Mouse (Mus musculus): ENCODE measurements at regions not wholly inside any gene's neighbourhood (a gene's known extent, or its start where the extent isn't known, plus 50 kb on each side); places are given as distances from the start of the nearest gene placed in this dataset.

GRCm38 (mm10) chr17:14510486-14510885 lies 183.5 kb downstream of the Thbs2 start:
- DNase-seq (ENCODE audit: low spot score) (peak; percentile 16), ATAC-seq (replicated peaks; ENCODE audit: low FRiP score, low read depth) (0 out of 2 replicates have a peak, but pooled peaks have one; percentile 50)
- Histone ChIP-seq H3K4me3 (replicated peaks; ENCODE audit: low read depth, low read length) (no peak overlapping the region), H3K36me3 (ENCODE audit: insufficient read depth, low read length) (no peaks in the 10 kb centered on the region), H3K27ac (no peak overlapping the region), H3K4me2 (ENCODE audit: low read length) (no peak overlapping the region), H3K9me3 (replicated peaks; ENCODE audit: low read length) (no peaks in the 10 kb centered on the region), H3K27me3 (ENCODE audit: insufficient read depth, low read length) (no peaks in the 10 kb centered on the region; the same call in 1 of the 2 replicates), H3K4me1 (replicated peaks; ENCODE audit: insufficient read depth, low read length) (no peaks in the 10 kb centered on the region), H3K9ac (ENCODE audit: low read depth, low read length) (no peak overlapping the region)
- no peak for TF ChIP-seq CTCF (IDR thresholded peaks at IDR 0.05; ENCODE audit: low read depth)
- whole genome bisulfite sequencing = 25% methylated on average over 6 of the region's 6 CpGs

GRCm38 (mm10) chr17:14507111-14507510 lies 186.9 kb downstream of the Thbs2 start:
- no peak for DNase-seq (ENCODE audit: low spot score)
- Histone ChIP-seq H3K27me3 (ENCODE audit: insufficient read depth, low read length) (no peaks in the 10 kb centered on the region; the same call in 1 of the 2 replicates), H3K9ac (ENCODE audit: low read depth, low read length) (no peak overlapping the region), H3K4me2 (ENCODE audit: low read length) (no peak overlapping the region), H3K9me3 (replicated peaks; ENCODE audit: low read length) (no peaks in the 10 kb centered on the region), H3K36me3 (ENCODE audit: insufficient read depth, low read length) (no peaks in the 10 kb centered on the region), H3K27ac (no peak overlapping the region), H3K4me3 (replicated peaks; ENCODE audit: low read depth, low read length) (no peak overlapping the region), H3K4me1 (replicated peaks; ENCODE audit: insufficient read depth, low read length) (no peaks in the 10 kb centered on the region)
- ATAC-seq (replicated peaks; ENCODE audit: low FRiP score, low read depth) = no peak
- no peak for TF ChIP-seq CTCF (IDR thresholded peaks at IDR 0.05; ENCODE audit: low read depth)
- 66% methylated on average over 3 of the region's 3 CpGs for WGBS

DNA sequence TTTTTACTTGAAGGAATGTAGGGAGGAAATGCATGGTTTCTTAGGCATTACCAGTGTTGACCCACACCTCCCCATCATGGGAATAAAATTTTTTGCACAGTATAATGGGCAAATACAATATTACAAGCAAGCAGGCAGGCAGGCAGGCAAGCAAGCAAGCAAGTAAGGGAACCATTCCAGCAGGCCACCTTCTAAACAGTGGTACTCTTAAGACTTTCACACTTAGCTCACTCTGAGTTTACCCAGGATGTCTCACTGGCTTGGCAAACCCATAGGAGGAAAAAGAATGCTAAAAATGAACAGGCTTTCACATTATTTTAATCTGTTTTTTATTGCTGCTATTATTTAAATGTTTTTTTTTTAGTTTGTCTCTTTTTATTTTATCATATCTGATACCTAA lies 187.9 kb downstream of the Thbs2 start:
- no peak for DNase-seq (ENCODE audit: low spot score)
- H3K4me1 ChIP-seq (replicated peaks; ENCODE audit: insufficient read depth, low read length) = no peaks in the 10 kb centered on the region
- no peak overlapping the region for H3K4me3 ChIP-seq (replicated peaks; ENCODE audit: low read depth, low read length)
- TF ChIP-seq CTCF (IDR thresholded peaks at IDR 0.05; ENCODE audit: low read depth) = no peak
- no peaks in the 10 kb centered on the region; the same call in 1 of the 2 replicates for H3K27me3 ChIP-seq (ENCODE audit: insufficient read depth, low read length)
- H3K27ac ChIP-seq = no peak overlapping the region
- H3K9ac ChIP-seq (ENCODE audit: low read depth, low read length) = no peak overlapping the region
- H3K4me2 ChIP-seq (ENCODE audit: low read length) = no peak overlapping the region
- ATAC-seq (replicated peaks; ENCODE audit: low FRiP score, low read depth) = no peak
- H3K9me3 ChIP-seq (replicated peaks; ENCODE audit: low read length) = no peaks in the 10 kb centered on the region
- H3K36me3 ChIP-seq (ENCODE audit: insufficient read depth, low read length) = no peaks in the 10 kb centered on the region

DNA sequence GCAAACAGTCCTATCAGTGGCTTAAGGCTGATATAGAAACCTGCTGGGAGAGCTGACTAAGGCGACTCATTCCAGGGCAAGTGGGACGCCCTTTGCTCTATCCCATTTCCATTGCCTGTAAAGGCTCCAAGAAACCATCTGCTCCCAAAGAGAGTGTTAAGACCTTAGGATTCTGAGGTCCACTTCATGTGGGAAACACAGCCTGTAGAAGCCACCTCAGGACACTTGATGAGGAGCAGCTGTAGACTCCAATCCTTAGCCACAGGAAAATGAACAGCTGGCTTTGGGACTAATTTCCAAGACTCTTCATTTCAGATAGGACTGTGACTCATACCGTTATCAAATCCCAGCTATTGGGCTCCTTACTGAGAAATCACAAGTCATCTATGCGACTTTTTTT lies 188.6 kb downstream of the Thbs2 start:
- no peak for TF ChIP-seq CTCF (IDR thresholded peaks at IDR 0.05; ENCODE audit: low read depth)
- Histone ChIP-seq H3K4me3 (replicated peaks; ENCODE audit: low read depth, low read length) (no peak overlapping the region), H3K4me1 (replicated peaks; ENCODE audit: insufficient read depth, low read length) (no peaks in the 10 kb centered on the region), H3K36me3 (ENCODE audit: insufficient read depth, low read length) (no peaks in the 10 kb centered on the region), H3K9me3 (replicated peaks; ENCODE audit: low read length) (no peaks in the 10 kb centered on the region), H3K27ac (no peak overlapping the region), H3K27me3 (ENCODE audit: insufficient read depth, low read length) (no peaks in the 10 kb centered on the region; the same call in 1 of the 2 replicates), H3K4me2 (ENCODE audit: low read length) (no peak overlapping the region), H3K9ac (ENCODE audit: low read depth, low read length) (no peak overlapping the region)
- peak; percentile 57 for DNase-seq (ENCODE audit: low spot score)
- WGBS = 68% methylated on average over 4 of the region's 4 CpGs
- no peak for ATAC-seq (replicated peaks; ENCODE audit: low FRiP score, low read depth)

- ATAC-seq (replicated peaks; ENCODE audit: low FRiP score, low read depth) (no peak), DNase-seq (ENCODE audit: low spot score) (no peak)
- Histone ChIP-seq H3K36me3 (ENCODE audit: insufficient read depth, low read length) (no peaks in the 10 kb centered on the region), H3K9ac (ENCODE audit: low read depth, low read length) (no peak overlapping the region), H3K4me3 (replicated peaks; ENCODE audit: low read depth, low read length) (no peak overlapping the region), H3K4me1 (replicated peaks; ENCODE audit: insufficient read depth, low read length) (no peaks in the 10 kb centered on the region), H3K27me3 (ENCODE audit: insufficient read depth, low read length) (no peaks in the 10 kb centered on the region; the same call in 1 of the 2 replicates), H3K4me2 (ENCODE audit: low read length) (no peak overlapping the region), H3K27ac (no peak overlapping the region), H3K9me3 (replicated peaks; ENCODE audit: low read length) (no peaks in the 10 kb centered on the region)
- WGBS = 68% methylated on average over 1 of the region's 1 CpGs
- no peak for TF ChIP-seq CTCF (IDR thresholded peaks at IDR 0.05; ENCODE audit: low read depth)
These were observed 190.4 kb downstream of the Thbs2 start for GRCm38 (mm10) chr17:14503670-14504069.

- Histone ChIP-seq H3K27me3 (ENCODE audit: insufficient read depth, low read length) (no peaks in the 10 kb centered on the region), H3K9me3 (replicated peaks; ENCODE audit: low read length) (no peaks in the 10 kb centered on the region), H3K4me3 (replicated peaks; ENCODE audit: low read depth, low read length) (no peak overlapping the region), H3K9ac (ENCODE audit: low read depth, low read length) (no peak overlapping the region), H3K36me3 (ENCODE audit: insufficient read depth, low read length) (no peaks in the 10 kb centered on the region), H3K27ac (no peak overlapping the region), H3K4me1 (replicated peaks; ENCODE audit: insufficient read depth, low read length) (no peaks in the 10 kb centered on the region), H3K4me2 (ENCODE audit: low read length) (no peak overlapping the region)
- no peak for TF ChIP-seq CTCF (IDR thresholded peaks at IDR 0.05; ENCODE audit: low read depth)
- DNase-seq (ENCODE audit: low spot score) = no peak
- WGBS = 75% methylated on average over 2 of the region's 2 CpGs
- ATAC-seq (replicated peaks; ENCODE audit: low FRiP score, low read depth) = no peak
These were observed 192.7 kb downstream of the Thbs2 start for GRCm38 (mm10) chr17:14501341-14501740.

- Histone ChIP-seq H3K27me3 (ENCODE audit: insufficient read depth, low read length) (no peaks in the 10 kb centered on the region), H3K27ac (no peak overlapping the region), H3K36me3 (ENCODE audit: insufficient read depth, low read length) (no peaks in the 10 kb centered on the region), H3K4me2 (ENCODE audit: low read length) (no peak overlapping the region), H3K4me3 (replicated peaks; ENCODE audit: low read depth, low read length) (no peak overlapping the region), H3K9ac (ENCODE audit: low read depth, low read length) (no peak overlapping the region), H3K4me1 (replicated peaks; ENCODE audit: insufficient read depth, low read length) (no peaks in the 10 kb centered on the region), H3K9me3 (replicated peaks; ENCODE audit: low read length) (no peaks in the 10 kb centered on the region)
- 43% methylated on average over 15 of the region's 15 CpGs for WGBS
- TF ChIP-seq CTCF (IDR thresholded peaks at IDR 0.05; ENCODE audit: low read depth) = no peak
- no peak for ATAC-seq (replicated peaks; ENCODE audit: low FRiP score, low read depth)
- peak; percentile 21 for DNase-seq (ENCODE audit: low spot score)
These were observed 196.9 kb downstream of the Thbs2 start for GRCm38 (mm10) chr17:14497086-14497485.
